Mouse (Mus musculus): Measurements from ENCODE around the gene Prrc2c. TPM values are rescaled to one million over a fixed set of nuclear protein-coding genes. Genes with fewer than 3 reads are reported as not detected.
"Not testable (repeated sequence)": the region's sequence is repeated elsewhere in the genome, so short reads cannot be mapped to it uniquely, and the experiment has no call there.

The Prrc2c gene
- polyA plus RNA-seq, 1 experiment from 2014 or later = 78.5 TPM

DNA sequence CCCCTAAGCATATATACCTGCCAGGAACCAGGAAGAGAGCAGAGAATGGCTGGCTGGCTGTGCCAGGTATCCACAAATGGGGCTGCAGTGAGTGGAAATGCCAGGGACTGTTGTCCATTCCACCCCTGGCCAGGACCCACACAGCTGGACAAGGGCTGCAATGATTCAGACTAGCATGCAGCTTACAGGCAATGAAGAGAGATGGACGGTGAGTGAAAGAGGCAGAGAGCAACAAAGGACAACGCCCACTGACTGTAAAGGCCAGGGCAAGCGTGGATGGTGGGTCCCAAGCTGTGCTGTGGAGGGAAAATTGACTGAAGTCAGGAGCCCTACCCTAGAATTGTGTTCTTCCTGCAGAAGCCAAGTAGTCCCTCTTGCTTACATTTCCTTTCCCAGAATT, 103.8 kb downstream of the Prrc2c start:
- Histone ChIP-seq H3K4me2 (no peak overlapping the region), H3K36me3 (no peaks in the 10 kb centered on the region), H3K4me1 (no peaks in the 10 kb centered on the region), H3K9me3 (0 out of 2 replicates have a peak, but pooled peaks cover 5% of the 10 kb centered on the region), H3K9ac (no peak overlapping the region), H3K27ac (replicated peaks) (no peak overlapping the region), H3K4me3 (no peak overlapping the region), H3K27me3 (replicated peaks) (no peaks in the 10 kb centered on the region)
- WGBS = 62% methylated on average over 3 of the region's 3 CpGs
- ATAC-seq (ENCODE audit: extremely low read depth, insufficient number of reproducible peaks, low FRiP score, low TSS enrichment) = no peak

- H3K4me3 ChIP-seq; H3K4me2 ChIP-seq; H3K27ac ChIP-seq (replicated peaks); H3K9me3 ChIP-seq; H3K4me1 ChIP-seq; H3K27me3 ChIP-seq (replicated peaks); ATAC-seq (ENCODE audit: extremely low read depth, insufficient number of reproducible peaks, low FRiP score, low TSS enrichment); H3K36me3 ChIP-seq; H3K9ac ChIP-seq: not testable (repeated sequence)
- WGBS = 39% methylated on average over 1 of the region's 1 CpGs
Observed at GRCm38 (mm10) chr1:162635291-162635931, 104.9 kb downstream of the Prrc2c start.

DNA sequence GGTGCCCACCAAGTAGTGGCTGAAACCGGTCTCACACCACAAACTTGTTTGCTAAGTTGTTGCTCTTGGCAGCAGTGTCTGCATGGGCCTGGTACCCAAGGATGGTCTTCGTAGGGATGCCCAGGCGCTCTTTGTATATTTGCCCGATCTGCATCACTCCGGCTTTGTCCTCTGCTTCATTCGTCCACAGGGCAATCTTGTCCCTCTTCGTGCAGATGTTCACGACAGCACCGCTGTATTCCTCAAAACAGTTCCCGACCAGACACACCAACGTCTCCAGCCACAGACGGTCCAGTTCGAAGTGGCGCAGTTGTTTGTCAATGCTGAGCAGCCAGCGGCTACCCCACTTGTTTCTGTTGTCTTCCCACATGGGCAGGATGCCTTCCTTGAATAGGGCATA, 112.0 kb downstream of the Prrc2c start:
- WGBS = 86% methylated on average over 15 of the region's 15 CpGs

GRCm38 (mm10) chr1:162627821-162628220, 112.5 kb downstream of the Prrc2c start:
- H3K9me3 ChIP-seq; H3K4me3 ChIP-seq; H3K9ac ChIP-seq; ATAC-seq (ENCODE audit: extremely low read depth, insufficient number of reproducible peaks, low FRiP score, low TSS enrichment); H3K27me3 ChIP-seq (replicated peaks); H3K36me3 ChIP-seq; H3K27ac ChIP-seq (replicated peaks); H3K4me2 ChIP-seq: not testable (repeated sequence)
- WGBS = 73% methylated on average over 4 of the region's 4 CpGs
- H3K4me1 ChIP-seq = peaks cover 22% of the 10 kb centered on the region

More for the DNA sequence above, 112.0 kb downstream of the Prrc2c start:
- not testable (repeated sequence) for ATAC-seq (ENCODE audit: extremely low read depth, insufficient number of reproducible peaks, low FRiP score, low TSS enrichment); H3K36me3 ChIP-seq; H3K9ac ChIP-seq; H3K9me3 ChIP-seq; H3K4me2 ChIP-seq; H3K27ac ChIP-seq (replicated peaks); H3K4me3 ChIP-seq; H3K27me3 ChIP-seq (replicated peaks)
- peaks cover 22% of the 10 kb centered on the region for H3K4me1 ChIP-seq

- peak overlapping the region; percentile 24 for H3K4me2 ChIP-seq
Observed at GRCm38 (mm10) chr1:162625229-162625628, 115.1 kb downstream of the Prrc2c start.

GRCm38 (mm10) chr1:162623895-162624294, 116.5 kb downstream of the Prrc2c start:
- no peak overlapping the region; the same call in 1 of the 2 replicates for H3K9ac ChIP-seq
- H3K27ac ChIP-seq (replicated peaks) = no peak overlapping the region
- no peaks in the 10 kb centered on the region for H3K27me3 ChIP-seq (replicated peaks)
- WGBS = 14% methylated on average over 4 of the region's 4 CpGs
- no peak for ATAC-seq (ENCODE audit: extremely low read depth, insufficient number of reproducible peaks, low FRiP score, low TSS enrichment)
- H3K9me3 ChIP-seq = no peaks in the 10 kb centered on the region
- peaks cover 22% of the 10 kb centered on the region for H3K4me1 ChIP-seq
- H3K36me3 ChIP-seq = no peaks in the 10 kb centered on the region
- no peak overlapping the region for H3K4me2 ChIP-seq
- H3K4me3 ChIP-seq = no peak overlapping the region

More at GRCm38 (mm10) chr1:162625229-162625628, 115.1 kb downstream of the Prrc2c start:
- no peak overlapping the region for H3K9ac ChIP-seq
- H3K4me3 ChIP-seq = no peak overlapping the region
- ATAC-seq (ENCODE audit: extremely low read depth, insufficient number of reproducible peaks, low FRiP score, low TSS enrichment) = no peak
- H3K27ac ChIP-seq (replicated peaks) = no peak overlapping the region
- peaks cover 22% of the 10 kb centered on the region for H3K4me1 ChIP-seq
- no peaks in the 10 kb centered on the region for H3K9me3 ChIP-seq
- WGBS = 19% methylated on average over 7 of the region's 7 CpGs
- no peaks in the 10 kb centered on the region for H3K27me3 ChIP-seq (replicated peaks)
- no peaks in the 10 kb centered on the region for H3K36me3 ChIP-seq

Small RNAs within 50 kb of the gene (microRNA-seq; reads per million reads assigned to microRNA genes)
- gene Gm27616 = not detected

Other genes with a start within 250 kb of the Prrc2c start
- gene Mettl13, start 192.0 kb downstream of the Prrc2c start, polyA plus RNA-seq (2015; fragmentation: Nextera tagmentation; extraction: Ambion mirVana) = 11.7 and 11.9 TPM in 2 replicates
- 31.5 and 35.0 TPM in 2 replicates for gene Vamp4, start 170.0 kb downstream of the Prrc2c start, polyA plus RNA-seq (2015; fragmentation: Nextera tagmentation; extraction: Ambion mirVana)
- gene Myoc, start 101.4 kb downstream of the Prrc2c start, polyA plus RNA-seq (2015; fragmentation: Nextera tagmentation; extraction: Ambion mirVana) = not detected in 2 replicates
- not detected in 2 replicates for gene Myocos, start 82.3 kb downstream of the Prrc2c start, polyA plus RNA-seq (2015; fragmentation: Nextera tagmentation; extraction: Ambion mirVana)
- 0.08 and 0.38 TPM in 2 replicates for gene Fmo4, start 73.4 kb upstream of the Prrc2c start, polyA plus RNA-seq (2015; fragmentation: Nextera tagmentation; extraction: Ambion mirVana)
- gene Fmo1, start 126.1 kb upstream of the Prrc2c start, polyA plus RNA-seq (2015; fragmentation: Nextera tagmentation; extraction: Ambion mirVana) = 2.5 and 3.7 TPM in 2 replicates
- 2.8 and 3.6 TPM in 2 replicates for gene Fmo2, start 158.2 kb upstream of the Prrc2c start, polyA plus RNA-seq (2015; fragmentation: Nextera tagmentation; extraction: Ambion mirVana)
- gene Fmo6, start 197.0 kb upstream of the Prrc2c start, polyA plus RNA-seq (2015; fragmentation: Nextera tagmentation; extraction: Ambion mirVana) = not detected in 2 replicates
- gene Fmo3, start 244.0 kb upstream of the Prrc2c start, polyA plus RNA-seq (2015; fragmentation: Nextera tagmentation; extraction: Ambion mirVana) = 0.11 TPM in 1 of 2 replicates, not detected in the other

Data from heart, embryonic 13.5 days (tissue).